Mouse (Mus musculus) neural tube, embryonic 10.5 days (tissue): ENCODE results near the gene Fkbp9.

Experiments used
- DNase-seq: peaks from one replicate; pipeline ENCODE4 v3.0.0-alpha.2; 2017; ENCODE audit warnings: low spot score; ENCODE audit errors: extremely low spot score

The Fkbp9 gene

DNA sequence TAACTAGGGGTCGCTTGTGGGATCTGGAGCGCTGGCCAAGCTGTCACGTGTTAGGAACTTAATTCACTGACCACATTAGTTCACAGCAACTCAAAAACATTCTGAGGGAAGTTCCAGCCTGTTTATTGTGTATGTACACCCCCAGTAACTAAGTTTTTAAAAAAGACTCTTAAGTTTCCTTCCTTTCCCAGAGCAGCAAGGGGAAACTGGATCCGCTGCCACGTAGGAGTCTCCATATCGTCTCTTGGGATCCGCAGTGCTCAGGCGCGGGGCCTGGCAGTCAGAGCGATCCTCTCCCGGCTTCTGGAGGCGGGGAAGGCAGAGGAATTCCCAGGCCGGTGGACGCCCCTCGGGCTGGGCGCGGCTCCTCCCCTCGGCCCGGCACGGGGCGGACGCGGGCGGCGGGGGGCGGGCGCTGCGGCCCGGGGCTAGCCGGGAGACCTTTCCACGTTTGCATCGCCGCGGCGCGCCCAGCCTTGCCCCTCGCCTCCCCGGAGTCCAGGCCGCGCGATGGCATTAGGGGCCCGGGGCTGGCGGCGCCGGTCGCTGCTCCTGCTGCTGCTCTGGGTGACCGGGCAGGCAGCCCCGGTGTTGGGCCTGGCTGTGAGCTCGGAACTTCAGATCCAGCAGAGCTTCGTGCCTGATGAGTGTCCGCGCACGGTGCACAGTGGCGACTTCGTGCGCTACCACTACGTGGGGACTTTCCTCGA lies at the start of gene Fkbp9:
Fkbp9 (plus strand) TSS at position 363 of the 710 bp plus-strand sequence.
- peak; percentile 81 for DNase-seq

DNA sequence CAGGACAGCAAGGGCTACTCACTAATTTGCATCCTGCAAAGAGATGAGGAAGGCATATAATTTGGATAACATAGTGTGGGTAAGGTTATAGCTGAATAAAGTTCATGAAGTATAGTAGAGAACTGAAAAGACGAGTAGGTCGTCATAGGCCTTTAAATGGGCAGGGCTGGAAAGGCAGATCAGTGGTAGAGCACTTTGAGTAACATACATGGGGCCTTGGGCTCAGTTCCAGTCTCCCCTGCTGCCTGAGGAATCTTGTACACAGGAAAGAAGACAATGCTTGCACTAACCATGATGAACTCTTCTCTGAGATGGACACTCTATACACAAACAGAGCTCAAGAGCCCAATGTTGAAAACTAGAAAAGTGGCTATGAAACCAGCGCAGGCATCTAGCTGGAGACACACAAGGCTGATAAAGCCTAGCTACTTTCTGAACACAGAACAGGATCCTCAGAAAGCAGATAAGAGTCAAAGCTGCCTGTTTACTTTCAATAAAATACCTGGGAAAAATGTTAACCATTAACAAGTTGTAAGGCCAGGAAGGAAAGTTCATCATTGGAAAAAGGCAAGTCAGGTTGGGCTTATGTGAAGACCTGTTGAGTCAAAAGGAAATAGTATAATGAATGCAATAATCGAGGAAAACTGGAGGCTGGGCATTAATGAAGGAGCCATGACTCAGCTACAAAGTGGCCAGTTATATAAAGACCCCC lies 48.1 kb upstream of the Fkbp9 start:
- DNase-seq = no peak

DNA sequence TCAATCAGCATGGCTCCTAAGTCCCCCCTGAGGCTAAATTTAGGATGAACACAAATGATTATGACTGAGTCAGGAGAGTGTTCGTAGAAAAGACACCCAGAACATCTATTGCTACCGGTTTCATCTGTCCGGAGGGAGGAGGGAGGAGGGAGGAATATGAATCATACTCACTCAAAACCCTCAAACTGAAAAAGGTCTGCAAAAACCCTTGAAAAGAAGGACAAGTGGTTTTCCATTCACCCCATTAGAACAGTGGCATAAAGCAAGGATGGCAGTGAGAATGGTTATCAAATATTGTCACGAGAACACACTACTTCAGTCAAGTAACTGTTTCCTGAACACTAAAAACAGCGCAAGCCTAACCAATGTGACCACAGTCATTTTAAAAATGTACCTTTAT lies 46.8 kb upstream of the Fkbp9 start:
- DNase-seq = no peak

DNA sequence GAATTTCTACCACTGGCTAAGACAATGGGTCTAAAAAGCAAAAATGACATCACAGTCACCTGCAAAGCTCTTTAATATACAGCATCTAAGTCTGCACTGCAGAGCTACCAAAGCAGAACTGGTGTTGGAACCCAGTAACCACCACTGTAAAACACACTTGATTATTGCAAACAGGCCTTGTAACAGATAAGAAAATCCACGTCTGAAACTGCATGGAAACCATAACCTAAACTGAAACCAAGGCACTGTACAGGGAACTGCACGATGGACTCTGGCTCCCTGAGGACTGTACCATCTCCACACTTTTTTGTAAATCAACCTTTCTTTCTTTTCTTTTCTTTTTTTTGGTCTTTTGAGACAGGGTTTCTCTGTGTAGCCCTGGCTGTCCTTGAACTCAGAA lies 44.2 kb upstream of the Fkbp9 start:
- DNase-seq = no peak

DNA sequence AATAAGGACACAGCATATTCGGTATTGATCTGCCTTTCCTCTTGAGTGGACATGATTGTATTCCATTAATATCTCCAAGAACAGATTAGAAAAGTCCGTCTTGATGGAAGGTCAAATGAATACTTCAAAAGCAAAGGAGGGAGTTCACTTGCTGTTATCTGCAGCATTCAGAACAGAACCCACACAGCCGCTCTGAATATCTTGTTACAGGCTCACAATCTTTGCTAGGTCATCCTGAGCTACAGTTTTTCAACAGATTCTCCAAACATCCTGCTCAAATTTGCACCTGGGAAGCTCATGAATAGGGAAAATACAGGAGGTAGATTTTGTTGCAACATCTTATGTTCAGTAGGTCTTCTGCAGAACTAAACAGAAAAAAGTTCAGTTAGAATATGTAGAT lies 42.5 kb upstream of the Fkbp9 start:
- no peak for DNase-seq

DNA sequence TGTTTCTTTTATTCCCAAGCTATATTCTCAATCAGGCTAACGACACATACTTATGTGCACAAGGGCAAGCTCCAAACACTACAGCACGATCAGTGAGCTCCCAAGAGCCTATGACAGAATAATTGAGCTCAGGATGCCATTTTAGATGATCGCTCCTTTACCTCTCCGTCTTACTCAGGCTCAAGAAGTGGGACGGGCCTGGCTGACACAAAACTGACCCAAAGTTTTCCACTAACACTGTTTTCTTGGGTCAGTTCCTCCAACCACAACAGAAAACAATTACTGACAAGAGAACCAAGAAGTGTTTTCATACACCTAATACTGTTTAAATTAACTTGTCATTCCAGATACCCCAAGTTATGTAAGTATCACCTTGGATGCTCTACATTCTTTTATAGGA lies 37.0 kb upstream of the Fkbp9 start:
- DNase-seq = no peak

DNA sequence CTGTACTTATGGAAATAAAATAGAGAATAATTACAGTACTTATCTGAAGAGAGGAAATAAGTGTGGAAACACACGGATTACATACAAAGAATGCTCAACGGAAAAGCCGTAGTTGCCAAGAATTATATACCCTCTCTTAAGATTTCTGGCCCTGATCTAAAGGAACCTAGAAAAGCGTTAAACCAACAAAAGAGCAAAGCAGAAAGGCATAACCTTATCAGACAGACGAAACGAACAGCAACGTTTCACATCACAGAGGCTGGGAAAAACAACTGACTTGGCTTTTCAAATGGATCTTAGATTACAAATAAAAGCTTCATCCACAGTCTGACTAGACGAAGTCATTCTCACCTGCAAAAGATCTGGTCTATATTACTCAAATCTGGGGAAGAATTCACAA lies 35.6 kb upstream of the Fkbp9 start:
- no peak for DNase-seq

DNA sequence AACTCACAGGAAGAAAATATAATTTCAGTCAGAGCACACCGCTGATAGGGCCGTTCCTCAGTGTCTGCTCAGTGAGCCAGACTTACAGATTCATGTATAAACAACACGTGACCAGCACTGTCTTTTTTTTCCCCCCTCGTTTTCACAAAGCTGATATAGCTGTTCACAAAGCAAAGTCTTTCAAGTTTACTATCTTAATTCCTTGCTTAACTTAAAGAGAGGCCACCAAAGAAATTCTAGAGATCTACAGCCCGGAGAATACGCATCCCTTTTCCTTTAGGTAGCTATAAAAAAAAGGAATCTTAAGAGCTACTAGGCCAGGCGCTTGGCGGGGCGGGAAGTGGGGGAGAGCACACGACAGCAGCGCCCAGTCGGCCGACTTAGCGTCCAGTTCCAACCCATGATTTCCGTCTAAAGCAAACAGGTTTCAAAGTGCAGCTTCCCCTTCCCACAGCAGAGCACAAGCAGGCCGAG lies 35.2 kb upstream of the Fkbp9 start:
- DNase-seq = no peak

DNA sequence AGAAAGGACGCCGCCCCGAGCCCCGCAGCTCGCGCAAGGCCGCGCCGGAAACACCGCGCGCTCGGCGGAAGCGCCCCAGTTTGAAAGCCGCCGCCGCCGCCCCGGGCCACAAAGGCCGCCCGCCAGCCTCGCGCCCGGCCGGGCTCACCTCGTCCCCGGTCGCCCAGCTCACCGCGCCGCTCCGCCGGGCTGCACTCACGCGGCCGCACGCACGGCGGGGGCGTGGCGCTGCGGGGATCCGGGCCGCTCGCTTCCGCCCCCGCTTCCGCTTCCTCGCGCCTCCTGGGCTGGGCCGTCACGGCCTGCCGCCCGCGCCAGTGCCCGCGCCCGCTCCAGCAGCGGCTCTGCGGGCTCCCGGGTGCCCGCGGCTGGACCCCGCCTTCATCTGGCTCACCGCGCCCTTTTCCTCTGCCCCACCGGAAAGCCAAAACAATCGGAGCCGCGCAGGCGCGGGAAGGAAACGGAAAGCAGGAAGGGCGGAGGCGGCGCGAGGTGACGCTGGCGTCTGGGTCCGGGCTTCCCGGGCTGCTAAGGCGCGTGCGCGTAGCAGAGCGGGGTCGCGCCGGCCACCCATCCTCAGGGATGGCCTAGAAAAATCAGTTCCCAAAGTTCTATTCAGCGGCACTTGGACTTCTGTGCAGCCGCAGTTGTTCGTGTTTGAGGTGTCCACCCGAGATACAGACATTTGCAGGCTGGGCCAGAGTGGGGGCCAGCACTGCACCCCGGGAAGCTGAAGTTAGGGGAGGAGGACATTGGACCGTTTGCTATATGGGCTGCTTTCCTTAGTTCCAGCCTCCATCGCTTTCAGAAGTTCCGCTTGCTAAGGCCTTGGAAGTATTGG lies 34.3 kb upstream of the Fkbp9 start, which contains the start of gene Kbtbd2:
Kbtbd2 (minus strand) TSS at position 503 of the 841 bp plus-strand sequence.
- peak; percentile 92 for DNase-seq

DNA sequence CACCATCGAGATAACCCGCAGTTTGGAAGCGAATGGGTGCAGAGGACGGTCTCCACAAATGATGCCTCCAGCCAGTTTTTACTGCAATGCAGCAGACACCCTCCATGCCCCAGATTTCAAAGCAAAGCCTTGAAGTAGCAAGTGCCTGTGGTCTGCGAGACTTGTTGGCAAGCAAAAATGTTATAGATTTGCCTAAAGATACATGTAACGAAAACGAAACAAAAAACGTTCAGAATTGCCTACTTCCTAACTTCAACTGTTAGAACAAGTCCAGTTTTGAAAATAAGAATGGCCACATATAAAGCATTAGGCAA lies 33.8 kb upstream of the Fkbp9 start:
- no peak for DNase-seq

DNA sequence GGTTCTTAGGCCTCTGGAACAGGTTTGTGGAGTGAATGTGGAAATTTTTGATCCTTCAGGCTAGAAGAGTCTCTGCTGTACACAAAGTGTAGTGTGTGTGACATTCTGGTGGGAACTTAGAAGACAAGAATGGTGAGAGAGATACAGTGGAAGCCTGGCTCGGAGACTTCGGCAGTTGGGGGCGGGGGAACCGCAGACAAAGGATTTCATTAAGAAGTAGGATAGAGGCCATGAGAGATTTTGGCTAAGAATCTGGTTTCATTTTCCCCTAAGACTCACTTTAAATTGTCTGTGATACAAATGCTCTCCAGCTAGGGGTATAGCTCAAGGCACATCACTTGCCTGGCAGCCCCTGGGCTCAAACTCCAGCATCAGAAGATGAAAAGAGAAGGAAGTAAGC lies 26.8 kb upstream of the Fkbp9 start:
- no peak for DNase-seq

DNA sequence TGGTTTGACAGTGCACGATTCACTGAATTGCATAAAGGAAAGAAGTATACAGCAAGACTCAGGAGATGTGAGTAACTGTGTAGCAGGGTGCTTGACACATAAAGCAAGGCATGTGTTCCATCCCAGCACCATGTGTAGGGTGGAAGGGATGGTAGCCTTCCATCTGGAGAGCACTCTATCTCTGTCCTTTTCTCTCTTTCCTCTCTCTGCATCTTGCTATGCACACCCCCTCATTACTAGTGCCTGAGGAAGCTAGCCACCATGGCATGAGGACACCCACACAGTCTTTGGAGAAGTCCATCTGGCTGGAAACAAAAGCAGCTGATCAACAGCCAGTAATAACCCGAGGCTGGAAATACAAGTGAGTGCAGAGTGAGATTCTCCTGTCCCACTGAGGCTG lies 25.7 kb upstream of the Fkbp9 start:
- no peak for DNase-seq

DNA sequence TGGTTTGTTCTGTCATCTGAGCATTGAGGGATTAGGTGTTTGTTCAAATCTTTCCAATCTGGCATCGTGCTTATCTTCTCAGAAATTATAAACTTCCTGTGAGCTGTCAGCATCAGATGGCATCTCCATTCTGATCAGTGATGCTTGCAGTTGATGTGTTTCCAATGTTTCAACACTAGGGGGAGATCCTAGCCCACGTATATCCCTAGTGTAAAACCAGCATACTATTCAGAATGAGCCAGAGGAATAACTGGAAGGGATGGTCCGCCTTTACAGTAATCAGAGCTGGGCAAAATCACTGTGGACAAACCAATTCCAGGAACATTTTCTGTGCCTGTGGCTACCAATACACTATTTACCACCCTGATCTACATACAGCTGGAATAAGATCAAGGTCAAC lies 23.2 kb upstream of the Fkbp9 start:
- DNase-seq = no peak

DNA sequence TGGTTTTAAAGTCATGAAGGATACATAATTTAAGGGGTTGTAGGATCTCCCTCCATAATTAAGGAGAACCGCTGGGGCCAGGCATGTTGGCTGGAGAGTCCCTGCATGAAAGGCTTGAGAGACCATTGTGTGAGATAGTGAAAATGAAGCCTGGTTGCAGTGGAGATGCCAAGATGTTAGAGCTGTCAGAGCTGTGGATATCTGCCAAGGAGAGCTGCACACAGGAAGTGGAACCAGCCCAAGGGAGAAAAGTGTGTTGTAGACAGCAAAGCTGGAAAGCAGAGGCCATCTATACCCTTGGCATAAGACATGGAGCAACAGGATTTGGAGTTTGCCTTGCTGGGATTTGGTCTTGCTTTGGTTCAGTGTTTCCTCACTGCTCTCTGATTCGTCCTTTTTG lies 18.5 kb upstream of the Fkbp9 start:
- DNase-seq = no peak

DNA sequence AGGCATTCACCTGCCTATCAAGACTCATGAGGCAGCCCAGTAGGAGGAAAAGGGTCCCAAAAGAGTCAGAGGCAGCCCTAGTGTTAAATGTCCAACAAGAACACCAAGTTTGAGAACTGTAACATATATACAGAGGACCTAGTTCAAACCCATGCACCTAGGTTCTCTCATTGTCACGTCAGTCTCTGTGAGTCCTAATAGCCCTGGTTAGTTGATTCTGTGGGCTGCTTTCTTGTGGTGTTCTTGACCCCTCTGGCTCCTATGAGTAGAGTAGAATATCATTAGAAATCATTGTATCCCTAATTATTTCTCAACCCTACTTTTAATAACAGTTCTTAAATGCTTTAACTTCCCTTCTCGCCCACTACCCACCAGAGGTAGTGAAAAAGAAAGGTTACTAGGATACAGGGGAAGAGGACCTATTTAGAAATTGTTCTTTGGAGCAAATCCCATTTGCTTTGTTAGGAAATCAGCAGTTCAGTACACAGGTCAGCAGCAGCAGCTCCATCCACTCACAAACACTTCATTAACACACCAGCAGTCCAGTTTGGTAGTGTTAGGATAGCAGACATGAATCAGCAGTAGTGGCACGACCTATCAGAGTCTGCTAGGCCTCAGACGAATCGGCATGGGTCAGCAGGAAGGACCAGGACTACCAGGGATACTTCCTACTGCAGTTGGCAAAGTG lies 13.3 kb upstream of the Fkbp9 start:
- no peak for DNase-seq

DNA sequence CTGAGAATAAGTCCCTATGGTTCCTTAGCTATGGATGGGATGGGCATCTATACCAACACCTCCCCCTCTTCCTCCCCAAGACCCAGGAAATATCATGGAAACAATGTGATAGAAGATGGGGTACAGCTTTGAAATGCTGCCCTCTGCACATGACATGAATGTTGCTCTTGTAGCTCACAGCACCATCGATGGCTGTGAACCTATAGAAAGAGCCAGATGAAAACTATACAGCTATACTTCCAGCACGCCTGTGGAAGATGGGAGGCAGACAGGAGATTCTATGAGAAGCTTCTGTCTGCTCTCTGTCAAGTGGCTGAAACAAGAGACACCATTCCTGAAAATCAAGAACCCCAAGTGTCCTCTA lies 12.8 kb upstream of the Fkbp9 start:
- DNase-seq = no peak

DNA sequence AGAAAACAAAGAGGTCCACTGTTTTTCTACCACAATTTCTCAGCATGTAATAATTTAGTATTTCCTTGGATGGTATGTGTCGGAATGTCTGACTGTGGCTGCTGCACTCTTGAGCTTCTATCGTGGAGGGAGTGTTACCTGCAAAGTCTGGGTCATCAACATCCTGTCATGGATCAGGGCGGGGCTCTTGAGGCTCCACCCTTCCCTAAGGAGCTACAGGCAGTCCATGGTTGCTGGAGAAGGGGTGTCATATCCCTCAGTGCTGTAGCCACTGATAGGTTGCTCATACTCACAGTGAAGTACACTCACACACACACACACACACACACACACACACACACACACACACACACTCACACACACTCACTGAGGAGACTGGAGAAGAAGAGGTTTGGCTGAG lies 6.2 kb upstream of the Fkbp9 start:
- no peak for DNase-seq

DNA sequence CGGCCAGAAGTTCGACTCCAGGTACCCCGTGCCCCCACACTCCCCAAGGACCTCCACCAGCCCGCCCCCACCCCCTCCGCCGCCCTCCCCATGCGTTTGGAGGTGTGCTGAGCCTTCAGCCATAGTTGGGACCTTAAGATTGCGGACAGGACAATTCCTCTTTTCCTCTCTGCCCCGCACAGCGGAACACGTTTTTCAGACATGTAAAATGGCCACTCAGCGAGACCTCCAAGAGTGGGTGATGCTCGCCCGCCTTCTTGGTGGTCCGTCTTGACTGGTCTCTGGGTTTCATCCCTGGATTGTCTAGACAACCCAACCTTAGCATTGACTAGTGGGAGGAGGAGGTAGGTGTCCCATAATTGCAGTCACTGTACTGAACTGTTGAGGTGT lies 543 bp downstream of the Fkbp9 start:
- no peak for DNase-seq

DNA sequence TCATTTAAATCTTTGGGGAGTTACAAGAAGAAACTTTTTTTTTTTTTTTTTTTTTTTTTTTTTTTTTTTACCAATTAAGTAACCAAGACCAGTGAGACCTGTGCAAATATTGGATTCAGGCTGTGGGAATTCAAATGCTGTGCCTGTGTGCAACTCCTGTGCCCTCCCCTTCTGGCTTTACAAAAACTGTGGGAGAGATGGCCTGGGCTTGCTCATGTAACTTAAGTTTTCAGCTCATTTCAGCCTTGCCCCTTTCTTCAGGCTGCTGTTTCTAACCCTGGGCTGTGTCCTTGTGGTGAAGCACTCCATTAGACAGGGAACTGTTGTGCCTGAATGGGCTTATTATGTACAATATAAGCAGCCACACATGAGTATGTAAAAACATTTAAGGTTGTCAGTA lies 971 bp downstream of the Fkbp9 start:
- DNase-seq = peak; percentile 27

DNA sequence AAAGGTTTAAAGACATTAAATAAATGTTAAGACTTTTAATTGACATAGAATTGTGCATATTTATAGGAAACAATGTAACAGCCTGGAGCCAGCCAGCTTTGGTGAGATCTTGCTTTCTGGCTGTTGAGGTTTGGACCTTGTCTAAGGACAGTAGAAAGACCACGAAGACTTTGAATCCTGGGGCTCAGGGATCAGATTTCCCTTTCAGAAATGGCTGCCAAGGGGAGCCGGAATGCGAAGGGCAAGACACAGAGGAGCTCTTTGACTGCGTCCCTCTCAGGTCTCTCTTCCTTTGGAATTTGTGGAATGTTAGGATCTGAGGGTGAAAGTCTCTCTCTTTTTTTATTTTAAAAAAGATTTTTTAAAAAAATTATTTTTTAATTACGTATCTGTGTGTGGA lies 2.9 kb downstream of the Fkbp9 start:
- DNase-seq = no peak

DNA sequence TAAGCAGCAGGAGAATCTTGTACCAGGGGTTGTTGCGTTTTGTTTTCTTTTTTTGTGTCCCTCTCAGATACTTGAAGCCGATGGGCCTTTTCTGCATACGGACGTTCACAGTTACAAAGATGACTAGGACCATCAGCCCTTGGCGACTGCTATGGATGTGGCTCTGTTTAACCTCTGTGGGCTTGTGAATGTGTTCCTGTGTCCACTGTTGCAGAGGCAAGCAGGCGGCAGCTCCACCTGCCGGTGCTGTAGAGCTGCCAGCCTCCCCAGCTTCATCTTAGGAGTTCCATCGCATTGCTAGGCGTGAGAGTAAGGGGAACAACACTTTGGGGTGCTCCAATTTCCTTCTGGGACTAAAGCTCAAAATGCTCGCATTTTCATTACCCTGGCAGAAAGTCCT lies 3.7 kb downstream of the Fkbp9 start:
- no peak for DNase-seq

DNA sequence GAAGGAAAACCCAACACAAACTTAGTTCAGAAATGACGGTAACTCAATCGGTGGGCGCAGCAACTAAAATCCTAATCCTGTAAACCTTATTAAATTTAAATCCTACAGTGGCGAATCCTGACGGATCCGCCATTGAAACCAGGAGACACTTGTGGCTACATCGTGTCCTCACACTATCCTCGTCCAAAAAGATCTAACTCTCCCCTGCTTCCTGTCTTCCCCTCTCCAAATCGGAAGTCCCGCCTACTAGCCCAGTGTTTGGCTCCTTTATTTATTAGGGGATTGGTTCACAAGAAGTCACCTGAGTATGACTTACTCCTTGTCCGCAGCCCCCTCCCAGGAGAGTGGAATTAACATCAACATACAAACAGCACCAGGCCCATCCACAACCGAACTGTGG lies 5.3 kb downstream of the Fkbp9 start:
- no peak for DNase-seq
